Mouse (Mus musculus) embryonic facial prominence, embryonic 10.5 days (tissue): ENCODE measurements at regions not wholly inside any gene's neighbourhood (a gene's known extent, or its start where the extent isn't known, plus 50 kb on each side); places are given as distances from the start of the nearest gene placed in this dataset.
A peak's percentile ranks its signal among the peaks of the same experiment; 100 is the strongest.

Source experiments
- DNase-seq: peaks from one replicate; pipeline ENCODE4 v3.0.0-alpha.2; 2017; ENCODE audit warnings: low spot score
- H3K27ac ChIP-seq: fragments of 300-500 bp; sonication (generic); replicated peaks from 2 replicates; pipeline ENCODE4 v1.5.1; 2016; ENCODE audit warnings: mild to moderate bottlenecking
- H3K27me3 ChIP-seq: fragments of 300-500 bp; sonication (generic); replicated peaks from 2 replicates; pipeline ENCODE4 v1.6.1; 2016; ENCODE audit warnings: low read depth, mild to moderate bottlenecking; ENCODE audit not compliant: poor library complexity, severe bottlenecking
- H3K36me3 ChIP-seq: fragments of 300-500 bp; sonication (generic); replicated peaks from 2 replicates; pipeline ENCODE4 v1.6.1; 2016; ENCODE audit warnings: mild to moderate bottlenecking, moderate library complexity
- H3K4me1 ChIP-seq: fragments of 300-500 bp; sonication (generic); 2 replicates; pipeline ENCODE4 v1.6.1; 2016
- H3K4me3 ChIP-seq: fragments of 300-500 bp; sonication (generic); 2 replicates; pipeline ENCODE4 v1.5.1; 2016; ENCODE audit warnings: mild to moderate bottlenecking, moderate library complexity
- H3K9me3 ChIP-seq: fragments of 300-500 bp; sonication (generic); 2 replicates; pipeline ENCODE4 v1.6.1; 2016; ENCODE audit warnings: mild to moderate bottlenecking
- WGBS: fragments of 180-500 bp; shearing (Covaris S2); methylation state at CpG from one replicate; pipeline ENCODE4 v1.1.7; 2016; 5-methylcytosine and 5-hydroxymethylcytosine counted together

- Histone ChIP-seq H3K27ac (no peak overlapping the region), H3K4me1 (no peaks in the 10 kb centered on the region), H3K36me3 (no peaks in the 10 kb centered on the region), H3K4me3 (no peak overlapping the region), H3K9me3 (no peaks in the 10 kb centered on the region), H3K27me3 (no peaks in the 10 kb centered on the region)
- no peak for DNase-seq
- whole genome bisulfite sequencing: 70% methylated on average over 2 of the region's 2 CpGs
These were observed 826.2 kb upstream of the 4930452B06Rik start for GRCm38 (mm10) chr14:9492228-9492627.

- no peaks in the 10 kb centered on the region for H3K27me3 ChIP-seq
- H3K27ac ChIP-seq: no peak overlapping the region
- H3K36me3 ChIP-seq: no peaks in the 10 kb centered on the region
- no peak for DNase-seq
- H3K4me1 ChIP-seq: no peaks in the 10 kb centered on the region
- 42% methylated on average over 1 of the region's 1 CpGs for WGBS
- H3K9me3 ChIP-seq: no peaks in the 10 kb centered on the region
- no peak overlapping the region for H3K4me3 ChIP-seq
These were observed 822.5 kb upstream of the 4930452B06Rik start for GRCm38 (mm10) chr14:9488585-9488984.

- H3K27ac ChIP-seq: no peak overlapping the region
- no peaks in the 10 kb centered on the region for H3K36me3 ChIP-seq
- no peaks in the 10 kb centered on the region for H3K9me3 ChIP-seq
- no peaks in the 10 kb centered on the region for H3K27me3 ChIP-seq
- no peaks in the 10 kb centered on the region for H3K4me1 ChIP-seq
- no peak overlapping the region for H3K4me3 ChIP-seq
- DNase-seq: no peak
These were observed 812.9 kb upstream of the 4930452B06Rik start for GRCm38 (mm10) chr14:9478981-9479380.

GRCm38 (mm10) chr14:9475169-9475568 is 809.1 kb upstream of the 4930452B06Rik start:
- Histone ChIP-seq H3K4me3 (no peak overlapping the region), H3K27ac (no peak overlapping the region), H3K9me3 (no peaks in the 10 kb centered on the region), H3K27me3 (no peaks in the 10 kb centered on the region), H3K36me3 (no peaks in the 10 kb centered on the region), H3K4me1 (no peaks in the 10 kb centered on the region)
- 82% methylated on average over 7 of the region's 7 CpGs for WGBS
- DNase-seq: no peak

GRCm38 (mm10) chr14:9469686-9470085 is 803.6 kb upstream of the 4930452B06Rik start:
- Histone ChIP-seq H3K9me3 (no peaks in the 10 kb centered on the region), H3K27me3 (no peaks in the 10 kb centered on the region), H3K27ac (no peak overlapping the region), H3K36me3 (no peaks in the 10 kb centered on the region), H3K4me1 (peaks cover 14% of the 10 kb centered on the region), H3K4me3 (no peak overlapping the region)
- no peak for DNase-seq

- H3K4me3 ChIP-seq: no peak overlapping the region
- H3K9me3 ChIP-seq: no peaks in the 10 kb centered on the region
- no peaks in the 10 kb centered on the region for H3K36me3 ChIP-seq
- peaks cover 14% of the 10 kb centered on the region for H3K4me1 ChIP-seq
- H3K27me3 ChIP-seq: no peaks in the 10 kb centered on the region
- WGBS: 64% methylated on average over 3 of the region's 3 CpGs
- DNase-seq: no peak
- no peak overlapping the region for H3K27ac ChIP-seq
These were observed 802.6 kb upstream of the 4930452B06Rik start for GRCm38 (mm10) chr14:9468654-9469053.

GRCm38 (mm10) chr14:9467690-9468458 is 801.8 kb upstream of the 4930452B06Rik start:
- DNase-seq: no peak
- 60% methylated on average over 7 of the region's 7 CpGs for WGBS
- no peaks in the 10 kb centered on the region for H3K36me3 ChIP-seq
- H3K4me3 ChIP-seq: no peak overlapping the region
- no peaks in the 10 kb centered on the region for H3K9me3 ChIP-seq
- H3K27ac ChIP-seq: peak overlapping the region; percentile 45
- H3K27me3 ChIP-seq: no peaks in the 10 kb centered on the region
- H3K4me1 ChIP-seq: peaks cover 14% of the 10 kb centered on the region

- no peaks in the 10 kb centered on the region for H3K27me3 ChIP-seq
- DNase-seq: no peak
- H3K27ac ChIP-seq: no peak overlapping the region
- WGBS: over 99% methylated on average over 3 of the region's 3 CpGs
- no peaks in the 10 kb centered on the region for H3K9me3 ChIP-seq
- no peak overlapping the region for H3K4me3 ChIP-seq
- peaks cover 9% of the 10 kb centered on the region for H3K4me1 ChIP-seq
- H3K36me3 ChIP-seq: no peaks in the 10 kb centered on the region
These were observed 794.0 kb upstream of the 4930452B06Rik start for GRCm38 (mm10) chr14:9460006-9460405.

- Histone ChIP-seq H3K36me3 (no peaks in the 10 kb centered on the region), H3K27ac (no peak overlapping the region), H3K4me3 (no peak overlapping the region), H3K27me3 (no peaks in the 10 kb centered on the region), H3K4me1 (peaks cover 9% of the 10 kb centered on the region), H3K9me3 (no peaks in the 10 kb centered on the region)
- DNase-seq: no peak
- WGBS: 76% methylated on average over 2 of the region's 2 CpGs
These were observed 792.8 kb upstream of the 4930452B06Rik start for GRCm38 (mm10) chr14:9458856-9459255.

GRCm38 (mm10) chr14:9457801-9458495 is 791.9 kb upstream of the 4930452B06Rik start:
- H3K4me3 ChIP-seq: no peak overlapping the region
- no peaks in the 10 kb centered on the region for H3K27me3 ChIP-seq
- peak; percentile 50 for DNase-seq
- H3K4me1 ChIP-seq: peaks cover 9% of the 10 kb centered on the region
- H3K9me3 ChIP-seq: no peaks in the 10 kb centered on the region
- H3K36me3 ChIP-seq: no peaks in the 10 kb centered on the region
- no peak overlapping the region for H3K27ac ChIP-seq

GRCm38 (mm10) chr14:9455986-9456385 is 789.9 kb upstream of the 4930452B06Rik start:
- H3K27me3 ChIP-seq: no peaks in the 10 kb centered on the region
- no peak for DNase-seq
- no peaks in the 10 kb centered on the region for H3K9me3 ChIP-seq
- peaks cover 9% of the 10 kb centered on the region for H3K4me1 ChIP-seq
- H3K27ac ChIP-seq: no peak overlapping the region
- WGBS: 92% methylated on average over 5 of the region's 5 CpGs
- no peak overlapping the region for H3K4me3 ChIP-seq
- no peaks in the 10 kb centered on the region for H3K36me3 ChIP-seq

- 58% methylated on average over 3 of the region's 3 CpGs for WGBS
- Histone ChIP-seq H3K36me3 (no peaks in the 10 kb centered on the region), H3K27me3 (no peaks in the 10 kb centered on the region), H3K9me3 (no peaks in the 10 kb centered on the region), H3K4me1 (peaks cover 13% of the 10 kb centered on the region), H3K4me3 (no peak overlapping the region), H3K27ac (no peak overlapping the region)
- peak; percentile 30 for DNase-seq
These were observed 783.9 kb upstream of the 4930452B06Rik start for GRCm38 (mm10) chr14:9449942-9450341.

- Histone ChIP-seq H3K9me3 (no peaks in the 10 kb centered on the region), H3K4me3 (no peak overlapping the region), H3K4me1 (no peaks in the 10 kb centered on the region), H3K27ac (no peak overlapping the region), H3K36me3 (no peaks in the 10 kb centered on the region), H3K27me3 (no peaks in the 10 kb centered on the region)
- WGBS: 88% methylated on average over 3 of the region's 3 CpGs
- DNase-seq: no peak
These were observed 771.9 kb upstream of the 4930452B06Rik start for GRCm38 (mm10) chr14:9437896-9438295.
